Mouse (Mus musculus) heart, embryonic 16.5 days (tissue): Measurements from ENCODE around the gene Mogat1. TPM values are rescaled to one million over a fixed set of nuclear protein-coding genes. Genes with fewer than 3 reads are reported as not detected.

Source experiments
- ATAC-seq: fragments of 200-750 bp; cut with Nextera tagmentation; replicated peaks from 2 replicates; pipeline ENCODE4 v1.8.0; 2017; ENCODE audit warnings: moderate number of reproducible peaks; ENCODE audit not compliant: insufficient read depth, low FRiP score; ENCODE audit errors: extremely low read depth
- H3K27ac ChIP-seq: fragments of 300-500 bp; sonication (generic); 2 replicates; pipeline ENCODE4 v1.5.1; 2014; ENCODE audit warnings: mild to moderate bottlenecking, low read length, control low read depth, moderate library complexity
- H3K27me3 ChIP-seq: fragments of 300-500 bp; sonication (generic); 2 replicates; pipeline ENCODE4 v1.6.1; 2014; ENCODE audit warnings: low read length, mixed read lengths; ENCODE audit not compliant: control insufficient read depth, insufficient read depth
- H3K36me3 ChIP-seq: fragments of 300-500 bp; sonication (generic); 2 replicates; pipeline ENCODE4 v1.6.1; 2014; ENCODE audit not compliant: control insufficient read depth, insufficient read depth
- H3K4me1 ChIP-seq: fragments of 300-500 bp; sonication (generic); 2 replicates; pipeline ENCODE4 v1.6.1; 2014; ENCODE audit warnings: low read length, mixed read lengths; ENCODE audit not compliant: control insufficient read depth, insufficient read depth
- H3K4me2 ChIP-seq: fragments of 300-500 bp; sonication (generic); 2 replicates; pipeline ENCODE4 v1.6.1; 2014; ENCODE audit warnings: low read depth, mild to moderate bottlenecking, control low read depth, low read length
- H3K4me3 ChIP-seq: fragments of 300-500 bp; sonication (generic); 2 replicates; pipeline ENCODE4 v1.5.1; 2014; ENCODE audit warnings: mild to moderate bottlenecking, control low read depth, low read length
- H3K9ac ChIP-seq: fragments of 300-500 bp; sonication (generic); 2 replicates; pipeline ENCODE4 v1.6.1; 2014; ENCODE audit warnings: low read length, control low read depth
- H3K9me3 ChIP-seq: fragments of 300-500 bp; sonication (generic); replicated peaks from 2 replicates; pipeline ENCODE4 v1.6.1; 2016; ENCODE audit warnings: low read length; ENCODE audit not compliant: control insufficient read depth
- WGBS: fragments of 180-500 bp; shearing (Covaris S2); extraction: QIAGEN DNeasy Blood & Tissue Kit; methylation state at CpG from one replicate; pipeline ENCODE4 v1.1.7; 2014; 5-methylcytosine and 5-hydroxymethylcytosine counted together
- polyA plus RNA-seq: library from polyadenylated mRNA; unstranded; fragments of >200 nt; fragmentation: Nextera tagmentation; extraction: Ambion mirVana; gene quantifications from 2 replicates; pipeline ENCODE4 v1.2.1, GENCODE M21; 2015

The Mogat1 gene
- polyA plus RNA-seq, 1 experiment from 2014 or later: 0.34 TPM

- Histone ChIP-seq H3K9me3 (no peaks in the 10 kb centered on the region), H3K4me2 (no peak overlapping the region), H3K4me1 (0 out of 2 replicates have a peak, but pooled peaks cover 2% of the 10 kb centered on the region), H3K27ac (no peak overlapping the region), H3K4me3 (no peak overlapping the region), H3K9ac (no peak overlapping the region), H3K36me3 (no peaks in the 10 kb centered on the region), H3K27me3 (no peaks in the 10 kb centered on the region)
- ATAC-seq: no peak
- WGBS: 28% methylated on average over 6 of the region's 6 CpGs
Measured at GRCm38 (mm10) chr1:78548961-78549360, 38.2 kb downstream of the Mogat1 start.

GRCm38 (mm10) chr1:78554012-78554666 is 43.3 kb downstream of the Mogat1 start:
- Histone ChIP-seq H3K27me3 (no peaks in the 10 kb centered on the region), H3K9me3 (peaks cover 6% of the 10 kb centered on the region), H3K36me3 (no peaks in the 10 kb centered on the region), H3K4me1 (0 out of 2 replicates have a peak, but pooled peaks cover 2% of the 10 kb centered on the region), H3K27ac (no peak overlapping the region), H3K9ac (no peak overlapping the region), H3K4me3 (no peak overlapping the region), H3K4me2 (no peak overlapping the region)
- WGBS: 53% methylated on average over 8 of the region's 8 CpGs
- ATAC-seq: no peak

DNA sequence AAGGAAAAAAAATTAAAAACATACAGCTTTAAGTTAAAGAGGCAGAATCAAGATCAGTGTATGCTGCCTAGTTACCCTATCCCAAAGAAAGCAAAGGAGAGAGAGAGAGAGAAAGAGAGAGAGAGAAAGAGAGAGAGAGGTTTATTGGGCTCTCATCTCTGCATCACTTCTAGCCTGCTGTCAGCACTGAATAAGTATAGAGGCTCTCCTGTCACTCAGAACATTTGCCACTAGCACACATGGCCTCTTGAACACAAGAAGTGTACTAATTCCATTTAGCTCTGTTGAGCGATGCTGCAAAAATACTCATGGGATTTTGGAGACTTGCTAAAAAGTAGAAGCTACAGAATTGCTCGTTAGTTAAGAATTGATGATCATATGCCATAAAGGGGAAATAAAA is 56.2 kb downstream of the Mogat1 start:
- Histone ChIP-seq H3K4me2 (no peak overlapping the region), H3K9me3 (peaks cover 14% of the 10 kb centered on the region), H3K36me3 (no peaks in the 10 kb centered on the region), H3K9ac (no peak overlapping the region), H3K27me3 (no peaks in the 10 kb centered on the region), H3K27ac (peak overlapping the region; percentile 91), H3K4me1 (peaks cover 19% of the 10 kb centered on the region), H3K4me3 (no peak overlapping the region)
- 45% methylated on average over 2 of the region's 2 CpGs for WGBS
- ATAC-seq: 0 out of 2 replicates have a peak, but pooled peaks have one; percentile 40

DNA sequence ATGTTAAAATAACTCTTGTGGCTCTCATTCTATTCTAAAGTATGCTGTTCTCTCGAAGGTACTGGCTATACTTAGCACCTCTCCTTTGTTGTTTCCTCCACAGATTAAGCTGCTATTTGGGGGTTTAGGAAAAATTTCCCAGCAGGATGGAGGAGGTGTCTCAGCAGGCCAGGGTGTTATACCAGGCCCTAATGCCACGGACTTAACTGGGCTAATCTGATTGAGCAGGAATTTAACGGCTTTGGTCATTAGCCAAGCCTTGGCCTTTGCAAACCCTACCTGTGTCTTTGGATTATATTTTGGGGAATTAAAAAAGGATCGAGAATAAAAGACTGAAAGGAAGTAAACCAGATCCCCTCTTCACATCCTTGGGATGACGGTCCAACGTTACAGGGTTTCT is 56.6 kb downstream of the Mogat1 start:
- no peaks in the 10 kb centered on the region for H3K36me3 ChIP-seq
- WGBS: 17% methylated on average over 6 of the region's 6 CpGs
- peak overlapping the region; percentile 37; the same call in 1 of the 2 replicates for H3K4me2 ChIP-seq
- H3K9ac ChIP-seq: 0 out of 2 replicates have a peak overlapping the region, but pooled peaks have one; percentile 18
- peaks cover 14% of the 10 kb centered on the region for H3K9me3 ChIP-seq
- peak overlapping the region; percentile 91 for H3K27ac ChIP-seq
- no peaks in the 10 kb centered on the region for H3K27me3 ChIP-seq
- no peak; the same call in 1 of the 2 replicates for ATAC-seq
- H3K4me1 ChIP-seq: peaks cover 19% of the 10 kb centered on the region
- no peak overlapping the region; the same call in 1 of the 2 replicates for H3K4me3 ChIP-seq

DNA sequence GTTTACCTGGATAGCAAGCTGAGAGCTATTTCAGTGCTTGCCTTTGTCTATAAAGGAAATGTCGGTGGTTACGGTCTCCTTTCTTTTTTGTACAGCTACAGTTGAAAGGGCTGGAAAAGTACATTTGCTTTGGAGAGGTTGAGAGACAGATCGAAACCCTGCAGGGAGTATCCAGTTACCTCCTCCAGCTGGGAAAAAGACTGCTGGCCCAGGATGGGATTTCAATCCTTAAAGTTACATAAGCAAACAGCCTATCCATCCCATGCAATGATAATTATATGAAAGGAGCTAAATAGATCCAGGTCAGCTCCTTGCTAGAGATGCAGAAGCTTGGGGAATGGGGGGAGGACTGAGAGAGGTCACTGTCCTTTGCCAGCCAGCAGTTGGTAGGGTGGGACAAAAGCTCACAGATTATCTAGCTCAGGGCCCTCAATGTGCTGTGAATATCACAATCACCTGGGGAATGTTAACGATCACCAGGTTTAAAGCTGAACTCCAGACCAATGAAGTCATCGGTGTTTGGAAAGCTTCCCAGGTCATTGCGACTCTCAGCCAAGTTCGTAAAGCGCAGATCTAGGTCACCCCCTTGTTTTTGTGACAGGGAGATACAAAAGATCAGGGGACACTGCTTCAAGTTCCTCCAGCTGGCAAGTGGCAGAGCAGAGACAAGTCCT is 57.2 kb downstream of the Mogat1 start:
- no peaks in the 10 kb centered on the region for H3K36me3 ChIP-seq
- peaks cover 14% of the 10 kb centered on the region for H3K9me3 ChIP-seq
- 19% methylated on average over 8 of the region's 8 CpGs for WGBS
- no peaks in the 10 kb centered on the region for H3K27me3 ChIP-seq
- peak overlapping the region; percentile 37 for H3K4me2 ChIP-seq
- peak overlapping the region; percentile 91 for H3K27ac ChIP-seq
- peak; percentile 55 for ATAC-seq
- H3K9ac ChIP-seq: peak overlapping the region; percentile 34; the same call in 1 of the 2 replicates
- 0 out of 2 replicates have a peak overlapping the region, but pooled peaks have one; percentile 6 for H3K4me3 ChIP-seq
- peaks cover 19% of the 10 kb centered on the region for H3K4me1 ChIP-seq

DNA sequence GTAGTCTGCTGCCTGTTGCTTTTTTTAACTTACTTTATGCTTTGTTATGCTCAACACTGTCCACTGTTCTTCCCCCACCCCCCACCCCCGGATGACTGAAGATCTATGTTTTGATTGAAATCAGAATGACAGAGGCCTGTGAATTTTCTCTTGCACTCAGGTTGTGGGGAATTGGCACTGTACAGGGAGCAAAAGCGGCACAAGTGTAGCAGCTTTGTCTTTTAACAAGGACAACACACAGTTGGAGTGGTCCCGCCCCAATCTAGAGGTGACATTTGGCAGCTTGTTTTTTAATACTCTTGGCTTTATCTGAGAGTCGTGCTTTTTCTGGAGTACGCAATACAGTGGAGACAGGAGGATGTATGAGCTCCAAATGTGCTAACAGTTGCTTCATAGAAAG is 58.8 kb downstream of the Mogat1 start:
- peak; percentile 47 for ATAC-seq
- Histone ChIP-seq H3K4me2 (no peak overlapping the region), H3K4me1 (peaks cover 19% of the 10 kb centered on the region), H3K27ac (peak overlapping the region; percentile 87), H3K9me3 (peaks cover 10% of the 10 kb centered on the region), H3K36me3 (no peaks in the 10 kb centered on the region), H3K9ac (no peak overlapping the region), H3K4me3 (no peak overlapping the region), H3K27me3 (no peaks in the 10 kb centered on the region)
- WGBS: 27% methylated on average over 5 of the region's 5 CpGs

GRCm38 (mm10) chr1:78585080-78585479 is 74.3 kb downstream of the Mogat1 start:
- WGBS: 46% methylated on average over 2 of the region's 2 CpGs
- no peak overlapping the region for H3K4me2 ChIP-seq
- no peak overlapping the region for H3K4me3 ChIP-seq
- H3K27me3 ChIP-seq: no peaks in the 10 kb centered on the region
- no peaks in the 10 kb centered on the region for H3K9me3 ChIP-seq
- H3K27ac ChIP-seq: no peak overlapping the region
- no peak for ATAC-seq
- no peaks in the 10 kb centered on the region for H3K4me1 ChIP-seq
- no peak overlapping the region for H3K9ac ChIP-seq
- no peaks in the 10 kb centered on the region for H3K36me3 ChIP-seq

GRCm38 (mm10) chr1:78586986-78587385 is 76.2 kb downstream of the Mogat1 start:
- 27% methylated on average over 4 of the region's 4 CpGs for WGBS
- no peak for ATAC-seq
- H3K36me3 ChIP-seq: no peaks in the 10 kb centered on the region
- H3K4me2 ChIP-seq: no peak overlapping the region
- no peaks in the 10 kb centered on the region for H3K27me3 ChIP-seq
- H3K9ac ChIP-seq: no peak overlapping the region
- H3K9me3 ChIP-seq: no peaks in the 10 kb centered on the region
- no peaks in the 10 kb centered on the region for H3K4me1 ChIP-seq
- H3K27ac ChIP-seq: no peak overlapping the region
- H3K4me3 ChIP-seq: no peak overlapping the region
